Mouse (Mus musculus): ENCODE data around the gene Tnfrsf1b. TPM values are rescaled to one million over a fixed set of nuclear protein-coding genes. Genes with fewer than 3 reads are reported as not detected.

Gene Tnfrsf1b
- polyA plus RNA-seq, 1 experiment from 2014 or later: 8.4 TPM

GRCm38 (mm10) chr4:145280966-145281365, 34.3 kb upstream of the Tnfrsf1b start:
- Histone ChIP-seq H3K27ac (ENCODE audit: low read length) (no peak overlapping the region), H3K4me2 (replicated peaks; ENCODE audit: low read depth, low read length) (no peak overlapping the region), H3K36me3 (ENCODE audit: insufficient read depth, low read length) (no peaks in the 10 kb centered on the region), H3K4me1 (ENCODE audit: insufficient read depth, low read depth, low read length) (no peaks in the 10 kb centered on the region), H3K9me3 (ENCODE audit: low read length) (no peaks in the 10 kb centered on the region), H3K4me3 (ENCODE audit: low read depth, low read length) (no peak overlapping the region), H3K9ac (replicated peaks; ENCODE audit: low read depth) (no peak overlapping the region), H3K27me3 (replicated peaks; ENCODE audit: insufficient read depth, low read length) (no peaks in the 10 kb centered on the region)
- 78% methylated on average over 6 of the region's 6 CpGs for WGBS
- ATAC-seq: peak; percentile 63
- DNase-seq (ENCODE audit: low spot score): peak; percentile 68
- TF ChIP-seq CTCF (IDR thresholded peaks at IDR 0.05) (no peak), EP300 (IDR thresholded peaks at IDR 0.05) (0 out of 2 replicates have a peak, but pooled peaks have one; percentile 44)

- Histone ChIP-seq H3K4me1 (ENCODE audit: insufficient read depth, low read depth, low read length) (no peaks in the 10 kb centered on the region), H3K4me2 (replicated peaks; ENCODE audit: low read depth, low read length) (no peak overlapping the region), H3K27ac (ENCODE audit: low read length) (no peak overlapping the region), H3K27me3 (replicated peaks; ENCODE audit: insufficient read depth, low read length) (no peaks in the 10 kb centered on the region), H3K9ac (replicated peaks; ENCODE audit: low read depth) (no peak overlapping the region), H3K4me3 (ENCODE audit: low read depth, low read length) (no peak overlapping the region), H3K9me3 (ENCODE audit: low read length) (no peaks in the 10 kb centered on the region), H3K36me3 (ENCODE audit: insufficient read depth, low read length) (no peaks in the 10 kb centered on the region)
- ATAC-seq (peak; percentile 72), DNase-seq (ENCODE audit: low spot score) (peak; percentile 68)
- TF ChIP-seq CTCF (IDR thresholded peaks at IDR 0.05) (no peak), EP300 (IDR thresholded peaks at IDR 0.05) (peak; percentile 69)
- WGBS: 53% methylated on average over 3 of the region's 3 CpGs
Measured at GRCm38 (mm10) chr4:145278724-145279370, 32.2 kb upstream of the Tnfrsf1b start.

- no peak for TF ChIP-seq EP300 (IDR thresholded peaks at IDR 0.05)
- no peak for TF ChIP-seq CTCF (IDR thresholded peaks at IDR 0.05)
- Histone ChIP-seq H3K4me3 (ENCODE audit: low read depth, low read length) (no peak overlapping the region), H3K4me1 (ENCODE audit: insufficient read depth, low read depth, low read length) (0 out of 2 replicates have a peak, but pooled peaks cover 4% of the 10 kb centered on the region), H3K27ac (ENCODE audit: low read length) (no peak overlapping the region), H3K9ac (replicated peaks; ENCODE audit: low read depth) (no peak overlapping the region), H3K9me3 (ENCODE audit: low read length) (no peaks in the 10 kb centered on the region), H3K36me3 (ENCODE audit: insufficient read depth, low read length) (no peaks in the 10 kb centered on the region), H3K27me3 (replicated peaks; ENCODE audit: insufficient read depth, low read length) (no peaks in the 10 kb centered on the region), H3K4me2 (replicated peaks; ENCODE audit: low read depth, low read length) (no peak overlapping the region)
- no peak for DNase-seq (ENCODE audit: low spot score)
- no peak for ATAC-seq
- 88% methylated on average over 2 of the region's 2 CpGs for WGBS
Measured at GRCm38 (mm10) chr4:145278231-145278630, 31.6 kb upstream of the Tnfrsf1b start.

GRCm38 (mm10) chr4:145276368-145277249, 29.9 kb upstream of the Tnfrsf1b start:
- 74% methylated on average over 6 of the region's 6 CpGs for WGBS
- Histone ChIP-seq H3K27ac (ENCODE audit: low read length) (no peak overlapping the region), H3K27me3 (replicated peaks; ENCODE audit: insufficient read depth, low read length) (no peaks in the 10 kb centered on the region), H3K4me3 (ENCODE audit: low read depth, low read length) (no peak overlapping the region), H3K4me2 (replicated peaks; ENCODE audit: low read depth, low read length) (no peak overlapping the region), H3K36me3 (ENCODE audit: insufficient read depth, low read length) (no peaks in the 10 kb centered on the region), H3K9ac (replicated peaks; ENCODE audit: low read depth) (no peak overlapping the region), H3K9me3 (ENCODE audit: low read length) (no peaks in the 10 kb centered on the region), H3K4me1 (ENCODE audit: insufficient read depth, low read depth, low read length) (0 out of 2 replicates have a peak, but pooled peaks cover 4% of the 10 kb centered on the region)
- TF ChIP-seq EP300 (IDR thresholded peaks at IDR 0.05): no peak
- peak; percentile 14 for DNase-seq (ENCODE audit: low spot score)
- no peak for ATAC-seq

GRCm38 (mm10) chr4:145274887-145275286, 28.2 kb upstream of the Tnfrsf1b start:
- 92% methylated on average over 5 of the region's 5 CpGs for WGBS
- H3K4me3 ChIP-seq (ENCODE audit: low read depth, low read length): no peak overlapping the region
- no peak overlapping the region for H3K4me2 ChIP-seq (replicated peaks; ENCODE audit: low read depth, low read length)
- DNase-seq (ENCODE audit: low spot score): no peak
- no peak overlapping the region for H3K9ac ChIP-seq (replicated peaks; ENCODE audit: low read depth)
- TF ChIP-seq EP300 (IDR thresholded peaks at IDR 0.05) (no peak), CTCF (IDR thresholded peaks at IDR 0.05) (no peak)
- 0 out of 2 replicates have a peak, but pooled peaks cover 4% of the 10 kb centered on the region for H3K4me1 ChIP-seq (ENCODE audit: insufficient read depth, low read depth, low read length)
- ATAC-seq: no peak
- H3K36me3 ChIP-seq (ENCODE audit: insufficient read depth, low read length): no peaks in the 10 kb centered on the region
- H3K9me3 ChIP-seq (ENCODE audit: low read length): no peaks in the 10 kb centered on the region
- no peak overlapping the region for H3K27ac ChIP-seq (ENCODE audit: low read length)
- no peaks in the 10 kb centered on the region for H3K27me3 ChIP-seq (replicated peaks; ENCODE audit: insufficient read depth, low read length)

- H3K9ac ChIP-seq (replicated peaks; ENCODE audit: low read depth): no peak overlapping the region
- no peaks in the 10 kb centered on the region for H3K27me3 ChIP-seq (replicated peaks; ENCODE audit: insufficient read depth, low read length)
- H3K27ac ChIP-seq (ENCODE audit: low read length): no peak overlapping the region
- no peak overlapping the region for H3K4me3 ChIP-seq (ENCODE audit: low read depth, low read length)
- no peaks in the 10 kb centered on the region for H3K9me3 ChIP-seq (ENCODE audit: low read length)
- ATAC-seq (no peak), DNase-seq (ENCODE audit: low spot score) (no peak)
- no peak overlapping the region for H3K4me2 ChIP-seq (replicated peaks; ENCODE audit: low read depth, low read length)
- TF ChIP-seq CTCF (IDR thresholded peaks at IDR 0.05): no peak
- TF ChIP-seq EP300 (IDR thresholded peaks at IDR 0.05): no peak
- no peaks in the 10 kb centered on the region for H3K36me3 ChIP-seq (ENCODE audit: insufficient read depth, low read length)
- 82% methylated on average over 5 of the region's 5 CpGs for WGBS
- 0 out of 2 replicates have a peak, but pooled peaks cover 4% of the 10 kb centered on the region for H3K4me1 ChIP-seq (ENCODE audit: insufficient read depth, low read depth, low read length)
Measured at GRCm38 (mm10) chr4:145273923-145274322, 27.3 kb upstream of the Tnfrsf1b start.

Data from lung, postnatal 0 days (tissue).